Mouse (Mus musculus): ENCODE results near the gene Wfdc3. TPM values are rescaled to one million over a fixed set of nuclear protein-coding genes. Genes with fewer than 3 reads are reported as not detected.
"Not testable (repeated sequence)": the region's sequence is repeated elsewhere in the genome, so short reads cannot be mapped to it uniquely, and the experiment has no call there.

Gene Wfdc3
- polyA plus RNA-seq, 1 experiment from 2014 or later = 1.0 TPM

DNA sequence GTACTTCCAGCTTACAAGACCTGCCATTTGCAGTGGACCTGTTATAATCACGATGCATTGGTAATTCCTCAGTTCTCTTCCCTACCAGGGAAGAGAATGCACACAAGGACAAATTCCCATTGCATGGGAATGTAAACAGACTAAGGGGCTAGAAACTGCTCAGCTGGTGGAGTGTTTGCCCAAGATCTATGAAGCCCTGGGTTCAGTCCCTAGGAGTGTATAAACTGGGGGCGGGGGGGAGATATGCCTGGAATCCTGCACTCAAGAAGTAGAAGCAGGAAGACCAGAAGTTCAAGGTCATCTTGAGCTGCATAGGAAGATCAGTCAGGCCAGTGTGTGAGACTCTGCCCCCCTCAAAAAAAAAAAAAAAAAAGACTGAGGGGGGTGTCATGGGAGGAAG lies 12.5 kb downstream of the Wfdc3 start:
- H3K36me3 ChIP-seq = no peaks in the 10 kb centered on the region
- H3K9me3 ChIP-seq = no peaks in the 10 kb centered on the region
- no peak overlapping the region for H3K27ac ChIP-seq (replicated peaks)
- no peaks in the 10 kb centered on the region for H3K4me1 ChIP-seq (replicated peaks)
- no peak for ATAC-seq (ENCODE audit: low read depth)
- H3K27me3 ChIP-seq = no peaks in the 10 kb centered on the region
- WGBS = 87% methylated on average over 2 of the region's 2 CpGs
- no peak overlapping the region for H3K4me2 ChIP-seq
- H3K9ac ChIP-seq = no peak overlapping the region
- no peak overlapping the region for H3K4me3 ChIP-seq

- WGBS = 81% methylated on average over 5 of the region's 5 CpGs
- no peaks in the 10 kb centered on the region for H3K36me3 ChIP-seq
- no peak overlapping the region for H3K4me3 ChIP-seq
- H3K27me3 ChIP-seq = no peaks in the 10 kb centered on the region
- no peaks in the 10 kb centered on the region for H3K9me3 ChIP-seq
- H3K27ac ChIP-seq (replicated peaks) = no peak overlapping the region
- ATAC-seq (ENCODE audit: low read depth) = no peak
- H3K9ac ChIP-seq = no peak overlapping the region
- no peaks in the 10 kb centered on the region for H3K4me1 ChIP-seq (replicated peaks)
- no peak overlapping the region for H3K4me2 ChIP-seq
Observed at GRCm38 (mm10) chr2:164731719-164732118, 14.0 kb downstream of the Wfdc3 start.

DNA sequence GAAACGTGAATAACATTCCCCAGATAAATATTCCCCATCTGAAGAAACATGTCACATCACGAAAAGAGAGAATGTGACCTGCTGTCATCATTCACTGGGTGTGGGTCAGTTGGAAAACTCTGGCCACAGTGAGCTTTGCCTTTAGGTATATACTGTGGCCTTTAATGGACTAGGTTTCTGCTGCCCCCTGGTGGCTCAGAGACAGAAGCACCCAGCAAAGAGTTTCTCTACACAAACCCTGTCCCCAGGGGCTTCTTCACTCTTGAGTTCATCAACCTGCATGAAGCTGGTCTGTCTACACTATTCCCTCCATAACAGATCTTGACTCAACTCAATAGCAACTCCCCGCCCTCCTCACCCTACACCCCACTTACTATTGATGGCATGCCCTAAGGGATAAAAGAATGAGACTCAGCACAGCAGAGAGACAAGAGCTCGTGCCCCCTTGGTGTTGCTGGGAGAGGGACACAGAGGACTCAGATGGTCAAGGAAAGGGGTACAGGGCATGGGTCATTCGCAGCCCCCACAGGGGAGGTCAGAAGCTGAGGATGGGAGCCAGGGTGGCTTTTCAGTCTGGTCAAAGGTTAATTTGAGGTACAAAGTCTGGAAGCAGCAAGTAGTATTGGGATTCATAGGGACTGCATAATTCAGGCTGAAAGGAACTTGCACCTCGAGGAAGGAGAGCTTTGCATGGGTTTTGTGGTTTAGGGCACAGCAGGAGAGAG lies 19.7 kb downstream of the Wfdc3 start:
- 33% methylated on average over 6 of the region's 6 CpGs for WGBS
- H3K9me3 ChIP-seq = no peaks in the 10 kb centered on the region
- H3K4me1 ChIP-seq (replicated peaks) = no peaks in the 10 kb centered on the region
- ATAC-seq (ENCODE audit: low read depth) = no peak
- H3K4me3 ChIP-seq = no peak overlapping the region
- 0 out of 2 replicates have a peak, but pooled peaks cover 3% of the 10 kb centered on the region for H3K27me3 ChIP-seq
- H3K4me2 ChIP-seq = no peak overlapping the region
- H3K27ac ChIP-seq (replicated peaks) = no peak overlapping the region
- H3K36me3 ChIP-seq = no peaks in the 10 kb centered on the region
- H3K9ac ChIP-seq = no peak overlapping the region

DNA sequence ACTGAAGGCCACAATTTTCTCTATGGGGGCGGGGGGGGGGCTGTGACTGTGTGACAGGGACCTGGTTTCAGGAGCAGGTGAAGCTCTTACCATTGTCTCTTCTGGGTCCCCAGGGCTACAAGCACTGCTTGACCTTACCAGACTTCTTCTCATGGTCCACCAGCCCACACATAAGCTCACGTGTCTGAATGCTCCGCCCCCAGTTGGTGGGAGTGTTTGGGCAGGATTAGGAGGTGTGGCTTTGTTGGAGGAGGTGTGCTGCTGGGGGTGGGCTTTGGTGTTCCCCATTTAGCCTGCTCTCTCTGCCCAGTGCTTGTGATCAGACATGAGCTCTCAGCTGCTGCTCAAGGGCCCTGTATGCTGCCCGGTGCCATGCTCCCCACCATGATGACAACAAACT lies 22.5 kb downstream of the Wfdc3 start:
- no peak for ATAC-seq (ENCODE audit: low read depth)
- 0 out of 2 replicates have a peak, but pooled peaks cover 3% of the 10 kb centered on the region for H3K27me3 ChIP-seq
- H3K27ac ChIP-seq (replicated peaks) = no peak overlapping the region
- H3K9me3 ChIP-seq = no peaks in the 10 kb centered on the region
- H3K4me3 ChIP-seq = no peak overlapping the region
- no peaks in the 10 kb centered on the region for H3K4me1 ChIP-seq (replicated peaks)
- H3K36me3 ChIP-seq = no peaks in the 10 kb centered on the region
- no peak overlapping the region for H3K9ac ChIP-seq
- WGBS = 68% methylated on average over 4 of the region's 4 CpGs
- no peak overlapping the region for H3K4me2 ChIP-seq

GRCm38 (mm10) chr2:164716194-164716786 lies 29.4 kb downstream of the Wfdc3 start:
- ATAC-seq (ENCODE audit: low read depth); H3K4me1 ChIP-seq (replicated peaks); H3K9me3 ChIP-seq: not testable (repeated sequence)

DNA sequence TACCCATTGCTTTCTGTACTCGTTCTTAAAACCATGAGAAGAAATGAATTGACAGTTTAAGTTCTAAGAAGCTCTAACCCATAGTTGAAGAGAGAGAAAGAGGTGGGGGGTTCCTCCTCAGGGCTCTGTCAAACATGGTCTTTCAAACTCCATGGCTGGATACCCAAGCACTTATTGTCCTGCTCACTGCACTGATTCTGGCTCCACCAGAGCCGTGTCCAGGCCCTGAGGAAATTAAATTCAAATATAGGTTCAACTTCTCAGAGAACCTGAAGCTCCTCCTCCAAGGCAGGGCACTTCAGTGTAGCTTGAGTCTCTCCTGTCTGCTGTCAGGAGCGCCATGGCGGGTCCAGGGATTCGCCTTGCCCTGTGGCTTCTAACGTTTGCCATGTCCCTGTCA lies 30.7 kb downstream of the Wfdc3 start, which contains the start of gene Spint5:
TSS of gene Spint5 (plus strand) at position 301 of the 400 bp plus-strand sequence.
- no peak for ATAC-seq (ENCODE audit: low read depth)
- Histone ChIP-seq H3K27ac (replicated peaks) (no peak within 1 kb of the TSS), H3K4me2 (no peak within 1 kb of the TSS), H3K4me1 (replicated peaks) (no peaks in the 10 kb centered on the region), H3K9me3 (no peaks in the 10 kb centered on the region), H3K4me3 (no peak within 1 kb of the TSS), H3K9ac (no peak within 1 kb of the TSS), H3K27me3 (no peaks in the 10 kb centered on the region), H3K36me3 (no peaks in the 10 kb centered on the region)
- WGBS = 81% methylated on average over 6 of the region's 6 CpGs

More at GRCm38 (mm10) chr2:164716194-164716786, 29.4 kb downstream of the Wfdc3 start:
- not testable (repeated sequence) for H3K27me3 ChIP-seq; H3K36me3 ChIP-seq; H3K27ac ChIP-seq (replicated peaks); H3K4me3 ChIP-seq; H3K4me2 ChIP-seq; H3K9ac ChIP-seq
- WGBS = 91% methylated on average over 23 of the region's 23 CpGs

DNA sequence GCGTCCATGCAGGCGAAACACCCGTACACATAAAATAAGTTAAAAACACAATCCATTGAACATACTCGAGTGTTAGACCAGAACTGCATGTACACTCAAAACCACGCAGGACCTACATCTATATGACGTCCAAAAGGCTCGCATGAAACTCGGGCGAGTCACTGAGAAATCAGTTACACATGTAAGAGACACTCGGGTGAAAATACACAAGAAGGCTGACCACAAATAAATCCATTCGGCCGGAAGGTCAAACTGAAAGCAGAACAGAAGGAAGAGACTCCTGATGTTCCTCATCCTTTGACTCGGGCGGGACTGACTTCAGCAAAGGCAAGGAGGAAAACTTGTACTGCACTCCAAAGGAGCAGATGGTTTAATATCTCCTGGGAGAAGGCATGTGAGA lies 39.7 kb downstream of the Wfdc3 start:
- no peak overlapping the region for H3K27ac ChIP-seq (replicated peaks)
- no peaks in the 10 kb centered on the region for H3K4me1 ChIP-seq (replicated peaks)
- WGBS = 91% methylated on average over 14 of the region's 14 CpGs
- no peak overlapping the region for H3K4me3 ChIP-seq
- H3K9ac ChIP-seq = no peak overlapping the region
- no peaks in the 10 kb centered on the region for H3K36me3 ChIP-seq
- no peaks in the 10 kb centered on the region for H3K27me3 ChIP-seq
- no peaks in the 10 kb centered on the region for H3K9me3 ChIP-seq
- ATAC-seq (ENCODE audit: low read depth) = no peak
- H3K4me2 ChIP-seq = no peak overlapping the region

- no peaks in the 10 kb centered on the region for H3K27me3 ChIP-seq
- no peak overlapping the region for H3K4me3 ChIP-seq
- no peak overlapping the region for H3K9ac ChIP-seq
- H3K4me1 ChIP-seq (replicated peaks) = no peaks in the 10 kb centered on the region
- H3K36me3 ChIP-seq = no peaks in the 10 kb centered on the region
- no peak overlapping the region for H3K27ac ChIP-seq (replicated peaks)
- H3K9me3 ChIP-seq = no peaks in the 10 kb centered on the region
- 87% methylated on average over 6 of the region's 6 CpGs for WGBS
- no peak overlapping the region for H3K4me2 ChIP-seq
- ATAC-seq (ENCODE audit: low read depth) = no peak
Observed at GRCm38 (mm10) chr2:164705328-164705727, 40.4 kb downstream of the Wfdc3 start.

- Histone ChIP-seq H3K4me3 (no peak overlapping the region), H3K9ac (no peak overlapping the region), H3K27ac (replicated peaks) (no peak overlapping the region), H3K27me3 (no peaks in the 10 kb centered on the region), H3K9me3 (no peaks in the 10 kb centered on the region), H3K36me3 (no peaks in the 10 kb centered on the region), H3K4me1 (replicated peaks) (no peaks in the 10 kb centered on the region), H3K4me2 (no peak overlapping the region)
- no peak for ATAC-seq (ENCODE audit: low read depth)
- WGBS = 80% methylated on average over 5 of the region's 5 CpGs
Observed at GRCm38 (mm10) chr2:164704235-164704634, 41.5 kb downstream of the Wfdc3 start.

DNA sequence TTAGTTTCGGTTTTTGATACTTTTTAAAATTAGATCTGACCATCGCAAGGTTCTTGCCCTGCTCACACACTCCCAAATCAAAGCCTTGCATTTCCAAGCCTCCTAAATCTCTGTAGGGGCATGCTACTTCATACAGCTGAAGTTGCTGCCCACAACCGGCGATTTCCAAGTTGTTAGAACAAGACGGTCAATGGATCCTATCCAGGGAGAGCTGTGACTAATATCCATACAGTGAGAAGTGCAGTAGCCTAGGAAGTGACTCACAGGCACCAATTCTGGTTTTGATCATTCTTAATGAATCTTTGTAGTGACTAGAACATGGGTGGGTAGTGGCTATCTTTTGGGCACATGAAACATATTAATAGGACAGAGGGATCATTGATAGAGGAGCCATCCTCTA lies 44.0 kb downstream of the Wfdc3 start:
- no peaks in the 10 kb centered on the region for H3K27me3 ChIP-seq

DNA sequence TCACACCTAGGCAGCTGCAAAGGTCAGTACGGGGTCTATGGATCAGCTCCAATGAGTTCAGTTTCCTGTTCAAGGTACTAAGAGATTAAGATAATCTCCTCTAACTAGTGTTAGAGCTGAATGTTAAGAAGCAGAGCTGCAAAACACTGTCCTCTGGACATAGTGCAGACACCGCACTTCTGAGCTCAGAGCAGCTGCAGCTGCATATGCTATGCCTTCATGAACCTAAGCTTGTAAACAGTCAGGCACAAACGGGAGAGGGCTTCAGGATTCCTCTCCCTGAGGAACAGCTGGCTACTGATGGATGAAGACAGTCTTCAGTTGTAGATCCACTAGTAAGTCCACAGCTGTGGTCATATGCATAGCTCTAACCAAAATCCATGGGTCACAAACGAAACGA lies 44.8 kb downstream of the Wfdc3 start:
- no peaks in the 10 kb centered on the region for H3K4me1 ChIP-seq (replicated peaks)
- H3K9me3 ChIP-seq = no peaks in the 10 kb centered on the region
- H3K27me3 ChIP-seq = no peaks in the 10 kb centered on the region
- no peak overlapping the region for H3K4me2 ChIP-seq
- H3K4me3 ChIP-seq = no peak overlapping the region
- no peak for ATAC-seq (ENCODE audit: low read depth)
- WGBS = 86% methylated on average over 5 of the region's 5 CpGs
- H3K9ac ChIP-seq = no peak overlapping the region
- no peak overlapping the region for H3K27ac ChIP-seq (replicated peaks)
- H3K36me3 ChIP-seq = no peaks in the 10 kb centered on the region

More for the DNA sequence above, 44.0 kb downstream of the Wfdc3 start:
- H3K4me2 ChIP-seq = no peak overlapping the region
- H3K9ac ChIP-seq = no peak overlapping the region
- WGBS = 94% methylated on average over 5 of the region's 5 CpGs
- H3K4me3 ChIP-seq = no peak overlapping the region
- no peaks in the 10 kb centered on the region for H3K4me1 ChIP-seq (replicated peaks)
- no peaks in the 10 kb centered on the region for H3K36me3 ChIP-seq
- H3K27ac ChIP-seq (replicated peaks) = no peak overlapping the region
- no peak for ATAC-seq (ENCODE audit: low read depth)
- no peaks in the 10 kb centered on the region for H3K9me3 ChIP-seq

- Histone ChIP-seq H3K9me3 (no peaks in the 10 kb centered on the region), H3K27me3 (no peaks in the 10 kb centered on the region), H3K27ac (replicated peaks) (no peak within 1 kb of the TSS), H3K4me2 (no peak within 1 kb of the TSS), H3K4me1 (replicated peaks) (no peaks in the 10 kb centered on the region), H3K9ac (no peak within 1 kb of the TSS), H3K4me3 (no peak within 1 kb of the TSS), H3K36me3 (no peaks in the 10 kb centered on the region)
- WGBS = 74% methylated on average over 4 of the region's 4 CpGs
- ATAC-seq (ENCODE audit: low read depth) = no peak
Observed at GRCm38 (mm10) chr2:164698201-164698600, 47.5 kb downstream of the Wfdc3 start, which contains the start of gene Spint4. Gene Spint4 (plus strand): TSS chr2:164698501.
